Mouse (Mus musculus) bone marrow macrophage, adult 2 months (primary cell): Measurements from ENCODE around the gene Dynlt1a. TPM values are rescaled to one million over a fixed set of nuclear protein-coding genes. Genes with fewer than 3 reads are reported as not detected.
"Not testable (repeated sequence)": the region's sequence is repeated elsewhere in the genome, so short reads cannot be mapped to it uniquely, and the experiment has no call there.

Experiments used
- H3K27ac ChIP-seq: 2 replicates; pipeline ENCODE4 v1.5.1; 2012; ENCODE audit warnings: low read depth, low read length; ENCODE audit not compliant: insufficient read depth
- H3K4me1 ChIP-seq: 2 replicates; pipeline ENCODE4 v1.6.1; 2012; ENCODE audit warnings: low read length; ENCODE audit not compliant: control insufficient read depth, insufficient read depth
- H3K4me3 ChIP-seq: 2 replicates; pipeline ENCODE4 v1.5.1; 2012; ENCODE audit warnings: mild to moderate bottlenecking, low read length, moderate library complexity; ENCODE audit not compliant: insufficient read depth
- polyA plus RNA-seq: library from polyadenylated mRNA; stranded (reverse); fragments of >200 nt; gene quantifications from 2 replicates; pipeline ENCODE4 v1.2.4, GENCODE M21; 2012; ENCODE audit not compliant: missing spikeins, insufficient read depth, insufficient read length

The Dynlt1a gene
- polyA plus RNA-seq, 1 experiment: 12.5 TPM

GRCm38 (mm10) chr17:6257070-6257456 lies 60.2 kb downstream of the Dynlt1a start:
- not testable (repeated sequence) for H3K27ac ChIP-seq, H3K4me1 ChIP-seq, H3K4me3 ChIP-seq

DNA sequence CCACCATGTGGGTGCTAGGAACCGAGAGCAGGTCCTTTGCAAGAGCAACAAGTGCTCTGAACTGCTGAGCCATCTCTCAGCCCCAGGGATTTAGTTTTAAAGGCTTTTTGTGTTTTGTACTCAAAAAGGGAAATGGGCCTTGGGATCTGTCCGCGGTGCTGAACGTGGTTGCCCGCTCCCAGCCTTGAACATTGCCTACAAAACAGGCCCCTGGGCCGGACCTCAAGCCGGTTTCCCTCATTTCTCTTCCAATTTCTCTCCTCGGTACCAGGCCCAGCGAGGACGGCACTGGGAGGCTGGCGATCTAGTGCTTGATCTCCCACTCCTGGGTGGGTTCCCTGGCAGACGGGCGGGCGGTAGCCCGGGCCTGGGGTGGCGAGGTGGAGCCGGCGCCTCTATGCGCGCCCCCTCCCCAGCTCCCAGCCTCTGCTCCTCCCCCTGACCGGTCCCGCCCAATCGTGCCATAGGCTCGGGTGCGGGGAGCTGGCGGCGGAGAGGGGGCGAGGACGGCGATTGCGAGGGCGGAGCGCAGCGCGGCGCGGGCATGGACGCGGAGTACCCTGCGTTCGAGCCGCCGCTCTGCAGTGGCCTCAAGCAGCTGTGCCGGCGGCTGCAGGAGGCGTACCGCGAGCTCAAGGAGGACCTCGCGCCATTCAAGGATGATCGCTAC lies 60.8 kb downstream of the Dynlt1a start, which contains the start of gene Tmem181a:
Gene Tmem181a, plus strand, starts transcription at position 461 of the 670 bp plus-strand sequence.
- H3K4me3 ChIP-seq, H3K4me1 ChIP-seq, H3K27ac ChIP-seq: not testable (repeated sequence)

Other genes with a start within 250 kb of the Dynlt1a start
- gene Serac1, start 237.8 kb downstream of the Dynlt1a start, polyA plus RNA-seq: 6.7 and 10.3 TPM in 2 replicates
- 48.5 and 56.7 TPM in 2 replicates for gene Gtf2h5, start 237.7 kb downstream of the Dynlt1a start, polyA plus RNA-seq
- gene Tulp4, start 211.1 kb downstream of the Dynlt1a start, polyA plus RNA-seq: 40.6 and 42.9 TPM in 2 replicates
- gene Tmem181a, start 60.6 kb downstream of the Dynlt1a start, polyA plus RNA-seq: 17.7 and 20.8 TPM in 2 replicates
- 205 and 208 TPM in 2 replicates for gene Dynlt1b, start 112.6 kb upstream of the Dynlt1a start, polyA plus RNA-seq